Mouse (Mus musculus) left cerebral cortex, adult 9 months (tissue): ENCODE measurements around the gene Chm.
"Not testable (repeated sequence)": the region's sequence is repeated elsewhere in the genome, so short reads cannot be mapped to it uniquely, and the experiment has no call there.

ENCODE experiments used
- DNase-seq, 2 experiments: peaks; one replicate each; pipeline ENCODE4 v3.0.0; 2022; ENCODE audit warnings: low spot score in 2 of 2

Gene Chm

DNA sequence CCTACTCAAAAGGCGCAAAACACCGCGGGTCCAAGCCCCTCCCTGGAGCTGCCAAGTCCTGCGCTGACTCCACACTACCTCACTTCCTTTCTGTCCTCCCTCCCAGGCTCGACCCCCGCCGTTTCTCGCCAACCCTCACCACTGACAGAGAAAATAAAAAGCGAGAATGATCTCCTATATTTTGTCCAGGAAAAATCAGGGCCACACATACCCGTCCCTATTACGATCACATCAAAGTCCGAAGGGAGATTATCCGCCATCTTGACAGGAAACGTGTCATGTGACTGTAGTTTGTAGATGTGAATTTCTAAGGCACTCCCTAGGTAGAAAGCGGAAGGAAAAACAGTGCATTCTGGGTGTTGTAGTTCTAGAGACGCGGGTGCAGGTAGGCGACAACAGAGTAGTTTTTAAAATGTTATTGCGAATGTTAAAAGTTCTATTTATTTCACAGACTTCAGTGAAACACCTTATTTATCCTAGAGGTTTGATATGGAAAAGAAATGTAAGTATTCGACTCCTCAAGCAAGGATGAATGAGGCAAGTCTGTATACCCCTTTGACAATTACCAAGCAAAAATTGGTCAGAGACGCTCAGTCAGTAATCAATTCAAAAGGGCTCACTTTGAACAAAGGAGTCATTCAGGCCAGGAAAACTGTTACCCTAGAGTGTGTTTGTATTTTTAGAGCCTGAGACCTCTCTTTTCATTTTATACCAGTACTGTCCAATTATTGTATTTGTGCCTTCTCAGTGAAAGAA is at the start of gene Chm:
TSS of gene Chm (minus strand) at position 288 of the 756 bp plus-strand sequence.
- peak; percentile 28 to 65 for DNase-seq

DNA sequence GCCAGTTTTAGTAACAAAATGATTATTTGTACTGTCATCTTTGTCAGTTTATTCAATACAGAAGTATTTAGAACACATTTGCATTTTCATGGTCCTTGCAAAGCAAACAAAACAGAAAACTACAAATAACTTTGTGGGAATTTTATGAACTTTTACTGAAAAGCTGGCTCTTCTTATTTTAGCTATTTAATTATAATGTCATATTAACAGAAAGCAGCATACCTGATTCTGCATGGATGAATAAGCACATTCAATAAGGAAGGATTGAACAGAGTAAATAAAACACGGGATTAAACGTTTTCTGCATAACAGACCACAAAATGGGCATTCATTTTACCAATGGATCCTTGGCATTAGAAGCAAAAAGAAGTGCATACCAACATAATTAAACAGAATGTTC is 8.6 kb upstream of the Chm start:
- DNase-seq = no peak

DNA sequence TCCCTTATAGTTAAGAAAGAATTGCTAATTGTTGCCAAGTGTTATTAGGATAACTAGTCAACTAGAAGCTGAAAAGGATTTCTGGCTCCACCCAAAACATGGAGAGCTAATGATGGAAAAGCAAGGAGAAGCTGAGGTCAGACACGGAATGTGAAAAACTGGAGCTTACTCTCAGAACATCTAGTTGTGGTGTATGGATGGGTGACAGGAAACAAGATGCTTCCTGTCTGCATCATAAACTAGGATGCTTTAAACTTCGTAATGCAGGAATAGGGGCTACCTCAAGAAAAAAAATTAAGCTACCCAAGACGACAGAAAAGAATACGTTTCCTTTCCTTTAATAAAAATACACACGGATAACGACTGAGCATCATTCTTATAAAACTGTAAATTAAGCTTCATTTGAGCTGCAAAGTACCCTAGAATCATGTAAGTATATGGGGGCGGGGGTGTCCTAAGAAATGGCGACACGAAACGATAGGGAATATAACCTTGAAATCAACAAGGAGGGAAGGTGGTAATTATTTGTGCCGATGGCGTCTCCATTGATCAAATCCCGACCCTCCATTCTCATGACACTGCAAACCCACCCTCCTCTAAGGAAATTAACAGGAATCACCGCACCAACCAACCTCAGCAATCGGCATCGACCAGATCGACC is 618 bp downstream of the Chm start:
- no peak for DNase-seq

DNA sequence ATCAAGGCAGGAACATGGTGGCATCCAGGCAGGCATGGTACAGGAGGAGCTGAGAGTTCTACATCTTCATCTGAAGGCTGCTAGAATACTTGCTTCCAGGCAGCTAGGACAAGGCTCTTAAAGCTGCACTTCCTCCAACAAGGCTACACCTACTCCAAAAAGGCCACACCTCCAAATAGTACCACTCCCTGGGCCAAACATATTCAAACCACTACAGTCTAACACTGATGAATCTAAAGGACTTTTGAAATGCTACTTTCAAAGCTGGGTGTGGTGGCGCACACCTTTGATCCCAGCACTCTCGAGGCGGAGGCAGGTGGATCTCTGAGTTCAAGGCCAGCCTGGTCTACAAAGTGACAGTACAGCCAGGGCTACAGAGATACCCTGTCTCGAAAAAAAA is 4.5 kb downstream of the Chm start:
- not testable (repeated sequence) for DNase-seq

DNA sequence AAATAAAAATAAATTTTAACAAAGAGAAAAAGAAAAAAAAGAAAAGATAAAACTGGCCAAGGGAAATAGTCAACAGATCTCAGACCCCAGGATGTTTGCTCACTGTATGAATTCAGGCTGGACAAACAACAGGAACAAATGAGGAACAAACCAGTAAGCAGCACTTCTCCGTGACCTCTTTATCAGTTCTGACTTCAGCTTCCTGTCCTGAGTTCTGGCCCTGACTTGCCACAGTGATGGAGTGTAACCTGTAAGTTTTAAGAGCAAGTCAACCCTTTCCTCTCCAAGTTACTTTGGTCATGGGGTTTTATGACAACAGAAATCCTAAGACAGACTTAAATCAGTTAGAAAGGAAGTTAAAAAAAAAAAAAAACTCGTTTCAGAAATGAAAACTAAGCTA is 12.6 kb downstream of the Chm start:
- no peak for DNase-seq

DNA sequence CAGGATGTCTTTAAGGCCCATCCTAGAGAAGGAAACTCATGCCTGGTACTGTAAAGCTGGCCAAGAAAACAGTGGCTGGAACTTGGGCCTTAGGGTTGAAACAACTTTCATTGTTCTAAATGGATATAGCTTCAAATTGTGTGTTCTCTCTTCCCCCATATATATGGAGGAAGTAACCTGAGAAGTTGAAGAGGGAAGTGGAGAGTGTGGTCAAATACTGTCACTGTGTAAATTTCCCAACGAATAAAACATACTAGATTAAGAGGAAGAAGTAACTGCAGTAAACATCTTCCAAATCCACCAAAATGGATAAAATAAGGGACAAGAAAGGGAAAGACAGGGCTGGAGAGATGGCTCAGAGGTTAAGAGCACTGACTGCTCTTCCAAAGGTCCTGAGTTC is 13.0 kb downstream of the Chm start:
- no peak for DNase-seq

DNA sequence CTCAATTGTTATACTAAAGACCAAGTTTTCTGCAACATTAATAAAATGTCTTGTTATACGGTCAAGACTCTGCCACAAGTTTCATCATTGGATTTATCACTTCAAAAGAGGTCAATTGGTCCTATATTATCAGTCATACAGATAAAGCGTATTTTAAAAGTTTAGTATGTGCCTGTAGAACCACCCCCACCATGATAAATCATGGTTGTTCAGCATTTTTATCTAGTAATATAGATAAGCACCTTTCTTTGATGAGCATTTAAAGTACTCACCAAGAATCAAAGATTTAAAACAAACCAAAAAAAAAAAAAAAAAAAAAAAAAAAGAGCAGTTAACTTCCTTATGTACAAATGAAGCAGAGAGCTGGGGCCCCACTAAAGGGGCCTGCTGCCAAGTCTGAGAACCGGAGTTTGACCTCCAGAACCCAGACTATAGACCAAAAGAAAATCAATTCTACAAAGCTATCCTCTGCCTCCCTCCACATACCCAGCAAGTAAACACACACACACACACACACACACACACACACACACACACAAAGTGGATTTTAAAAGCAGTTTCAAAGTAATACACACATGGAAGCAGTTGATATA is 25.0 kb downstream of the Chm start:
- DNase-seq = no peak

DNA sequence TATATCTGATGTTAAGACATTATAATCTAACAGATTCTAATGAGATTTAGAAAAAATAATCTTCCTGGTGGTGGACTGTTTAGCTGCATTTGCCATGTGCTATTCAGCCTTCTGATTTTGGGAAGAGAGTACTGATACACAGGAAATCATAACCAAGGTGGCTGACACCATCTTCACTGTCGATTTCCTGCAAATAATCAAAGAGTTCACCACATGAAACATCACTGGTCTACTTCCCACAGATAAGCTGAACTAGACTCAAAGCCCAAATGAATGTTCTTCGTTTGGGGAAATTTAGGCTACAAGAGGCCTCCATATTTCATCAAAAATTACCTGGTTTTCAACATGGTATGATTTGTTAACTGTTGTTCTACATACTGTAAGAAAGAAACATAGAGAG is 101.1 kb downstream of the Chm start:
- no peak for DNase-seq

DNA sequence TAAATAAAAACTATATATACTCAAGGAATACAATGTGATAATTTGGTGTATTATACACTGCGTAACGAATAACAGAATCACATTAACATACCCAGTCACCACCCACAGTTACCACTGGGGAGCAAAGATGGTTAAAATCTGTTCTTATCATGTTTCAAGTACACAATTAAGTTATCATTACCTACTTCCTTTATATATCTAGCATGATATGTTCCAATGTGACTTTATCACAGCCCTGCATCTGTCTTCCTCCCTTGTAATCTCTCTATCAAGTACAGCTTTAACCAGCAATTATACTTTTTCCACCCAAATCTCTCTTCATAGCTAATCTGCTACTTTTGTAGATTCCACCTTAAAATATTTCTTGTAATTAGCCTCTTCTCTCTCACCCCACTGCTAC is 109.3 kb downstream of the Chm start:
- no peak for DNase-seq

DNA sequence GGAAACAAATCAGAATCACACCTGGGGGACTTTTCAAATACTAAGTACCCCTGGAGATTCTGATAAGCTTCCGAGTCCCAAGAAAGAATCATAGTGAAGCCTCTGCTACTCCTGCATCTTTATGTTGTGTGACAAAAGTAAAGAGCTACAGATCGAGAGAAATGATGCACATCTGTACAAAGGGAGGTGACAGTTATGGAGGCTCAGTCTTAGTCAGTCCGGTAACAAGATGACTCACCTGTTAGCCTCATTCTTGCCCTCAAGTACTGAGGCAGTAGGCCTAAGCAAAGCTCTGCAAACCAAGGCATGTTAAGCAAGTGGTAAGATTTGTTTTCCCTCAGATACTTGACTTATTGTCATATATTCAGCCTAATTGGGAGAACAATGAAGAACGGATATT is 110.5 kb downstream of the Chm start:
- DNase-seq = no peak

DNA sequence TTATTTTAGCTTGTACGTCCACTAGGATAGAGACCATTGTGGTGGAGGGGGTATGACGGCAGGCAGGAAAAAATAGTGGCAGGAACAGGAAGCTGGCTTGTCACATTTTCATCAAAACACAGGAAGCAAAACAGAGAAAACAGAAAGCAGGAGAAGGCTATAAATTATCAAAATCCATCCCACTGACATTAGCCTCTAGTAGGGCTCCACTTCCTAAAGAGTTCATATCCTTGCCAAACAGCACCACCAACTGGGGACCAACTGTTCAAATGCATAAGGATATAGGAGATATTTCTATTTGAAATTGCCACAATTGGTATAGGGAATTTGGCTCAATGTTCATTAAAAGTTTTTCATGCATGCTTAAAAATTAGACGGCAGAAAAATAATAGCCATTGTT is 181.7 kb downstream of the Chm start:
- DNase-seq = no peak

DNA sequence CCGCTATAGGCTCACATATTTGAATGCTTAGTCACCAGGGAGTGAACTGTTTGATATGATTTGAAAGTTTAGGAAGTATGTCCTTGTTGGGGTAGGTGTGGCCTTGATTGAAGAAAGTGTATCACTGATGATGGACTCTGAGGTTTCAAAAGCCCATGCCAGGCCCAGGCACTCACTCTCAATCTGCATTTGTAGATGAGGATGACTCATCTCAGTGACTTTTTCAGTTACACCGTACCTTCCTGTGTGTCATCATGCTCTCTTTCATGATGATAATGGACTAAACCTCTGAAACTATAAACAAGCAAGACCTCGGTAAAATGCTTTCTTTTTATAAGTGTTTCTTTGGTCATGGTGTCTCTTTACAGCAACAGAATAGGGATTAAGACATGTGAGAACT is 183.1 kb downstream of the Chm start:
- DNase-seq = no peak
